Mouse (Mus musculus) G1E (cell line): ENCODE measurements around the gene Pcgf6. TPM values are rescaled to one million over a fixed set of nuclear protein-coding genes. Genes with fewer than 3 reads are reported as not detected.
"Not testable (repeated sequence)": the region's sequence is repeated elsewhere in the genome, so short reads cannot be mapped to it uniquely, and the experiment has no call there.

Experiments used
- ATAC-seq: 2 replicates; pipeline ENCODE4 v1.8.0; 2016; ENCODE audit warnings: mild to moderate bottlenecking; ENCODE audit not compliant: insufficient number of reproducible peaks, poor library complexity, low FRiP score, severe bottlenecking; ENCODE audit errors: extremely low read depth
- DNase-seq: peaks from one replicate; pipeline ENCODE4 v3.0.0; 2012; ENCODE audit warnings: low spot score
- H3K27me3 ChIP-seq: 2 replicates; pipeline ENCODE4 v1.6.1; 2012; ENCODE audit warnings: mild to moderate bottlenecking, low read length, inconsistent platforms; ENCODE audit not compliant: insufficient read depth
- H3K36me3 ChIP-seq: replicated peaks from 2 replicates; pipeline ENCODE3; 2012; ENCODE audit warnings: mild to moderate bottlenecking, inconsistent platforms
- H3K4me1 ChIP-seq: 2 replicates; pipeline ENCODE4 v1.6.1; 2012; ENCODE audit warnings: low read depth, low read length, inconsistent platforms, mixed read lengths; ENCODE audit not compliant: insufficient read depth
- H3K4me3 ChIP-seq: 2 replicates; pipeline ENCODE4 v1.5.1; 2012; ENCODE audit warnings: low read depth, mild to moderate bottlenecking, inconsistent platforms, low read length, moderate library complexity, mixed read lengths
- H3K9me3 ChIP-seq: replicated peaks from 2 replicates; pipeline ENCODE4 v1.6.1; 2012; ENCODE audit warnings: inconsistent platforms
- CTCF ChIP-seq: IDR thresholded peaks from 2 replicates; pipeline ENCODE4 v1.5.1; 2012; ENCODE audit warnings: low read depth, low read length, inconsistent platforms, mixed read lengths
- GATA1 ChIP-seq: IDR thresholded peaks from 2 replicates; pipeline ENCODE4 v1.6.1; 2012; ENCODE audit warnings: borderline replicate concordance, low read length, inconsistent platforms, mixed read lengths
- GATA2 ChIP-seq: IDR thresholded peaks from 2 replicates; pipeline ENCODE4 v1.6.1; 2012; ENCODE audit warnings: low read depth, low read length, inconsistent platforms, borderline replicate concordance
- POLR2AphosphoS5 ChIP-seq: IDR thresholded peaks from 2 replicates; pipeline ENCODE4 v1.6.1; 2012; ENCODE audit warnings: low read depth, low read length, inconsistent platforms; ENCODE audit not compliant: insufficient replicate concordance
- TAL1 ChIP-seq: conservative IDR thresholded peaks from 2 replicates; pipeline ENCODE4 v1.6.1; 2012; ENCODE audit warnings: low read depth, low read length, inconsistent platforms, mixed read lengths
- polyA plus RNA-seq: library from polyadenylated mRNA; stranded (reverse); fragments of >175 nt; gene quantifications from 2 replicates; pipeline ENCODE4 v1.2.3, GENCODE M21; 2012
- total RNA-seq, 2 experiments: library from RNA; stranded (forward) in 1 of 2; stranded (reverse) in 1 of 2; fragments of 200-1000 nt in 1 of 2; fragments of >200 nt in 1 of 2; fragmentation: Nextera tagmentation in 1 of 2; gene quantifications; 2 replicates each; pipeline ENCODE4 v1.2.3; 2014 to 2017

Pcgf6 gene
- total and polyA plus RNA-seq, 3 experiments: 14.7 to 22.7 (median 16.9) TPM

DNA sequence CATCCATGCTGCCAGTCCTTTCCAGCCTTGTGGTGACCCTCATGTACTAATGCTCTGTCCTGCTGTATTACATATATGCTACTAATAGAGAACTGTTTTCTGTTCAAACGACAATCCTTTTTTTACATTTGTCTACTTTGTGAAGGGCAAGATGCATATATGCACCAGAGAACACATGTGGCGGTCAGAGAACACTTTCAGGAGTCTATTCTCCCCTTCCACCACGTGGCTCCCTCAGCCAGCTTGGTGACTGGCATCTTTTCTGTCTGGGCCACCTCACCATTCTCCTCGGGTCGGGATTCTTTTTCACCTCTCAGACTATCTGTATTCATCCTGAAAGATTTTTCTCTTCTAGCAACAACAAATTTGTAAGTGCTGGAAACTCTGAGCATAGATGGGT lies 44.8 kb downstream of the Pcgf6 start:
- DNase-seq: no peak
- TF ChIP-seq POLR2AphosphoS5 (no peak), CTCF (no peak), TAL1 (no peak), GATA2 (no peak), GATA1 (no peak)
- peaks cover 4% of the 10 kb centered on the region for H3K9me3 ChIP-seq
- H3K4me1 ChIP-seq: peaks cover 11% of the 10 kb centered on the region
- peaks cover 10% of the 10 kb centered on the region for H3K27me3 ChIP-seq
- no peaks in the 10 kb centered on the region for H3K36me3 ChIP-seq
- no peak for ATAC-seq
- no peak overlapping the region for H3K4me3 ChIP-seq

DNA sequence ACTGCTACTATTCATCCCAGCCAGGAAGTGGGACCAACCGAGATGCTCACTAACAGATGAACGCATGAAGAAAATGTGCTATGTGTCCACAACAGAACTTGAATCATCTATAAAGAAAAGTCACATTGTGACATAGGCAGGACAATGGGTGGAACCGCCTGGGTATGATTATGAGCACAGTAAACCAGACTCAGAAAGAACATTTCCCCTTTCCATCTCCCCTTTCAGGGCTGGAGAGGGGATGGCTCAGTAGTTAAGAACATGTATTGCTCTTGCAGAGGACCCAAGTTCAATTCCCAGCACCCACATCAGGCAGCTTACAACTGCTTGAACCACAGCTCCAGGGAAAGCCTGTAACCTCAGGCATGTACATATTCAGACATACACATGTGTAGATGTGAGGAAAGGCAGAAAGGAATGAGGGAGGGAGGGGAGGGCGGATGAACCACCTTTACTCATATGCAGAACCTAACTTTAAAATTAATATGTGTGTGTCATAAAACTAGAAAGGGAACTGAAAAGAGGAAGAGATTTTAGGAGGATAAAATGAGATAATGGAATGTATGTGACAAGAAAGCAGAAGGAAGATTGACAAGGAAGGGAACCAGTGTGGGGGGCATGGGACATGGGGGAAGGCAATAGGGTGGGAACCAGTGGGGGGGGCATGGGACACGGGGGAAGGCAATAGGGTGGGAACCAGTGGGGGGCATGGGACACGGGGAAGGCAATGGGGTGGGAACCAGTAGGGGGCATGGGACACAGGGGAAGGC lies 46.8 kb downstream of the Pcgf6 start:
- peaks cover 4% of the 10 kb centered on the region for H3K9me3 ChIP-seq
- TF ChIP-seq TAL1 (no peak), GATA1 (no peak), POLR2AphosphoS5 (no peak), GATA2 (no peak), CTCF (no peak)
- H3K36me3 ChIP-seq: no peaks in the 10 kb centered on the region
- H3K27me3 ChIP-seq: peaks cover 10% of the 10 kb centered on the region
- no peak for DNase-seq
- no peak overlapping the region for H3K4me3 ChIP-seq
- peaks cover 21% of the 10 kb centered on the region for H3K4me1 ChIP-seq
- ATAC-seq: no peak

DNA sequence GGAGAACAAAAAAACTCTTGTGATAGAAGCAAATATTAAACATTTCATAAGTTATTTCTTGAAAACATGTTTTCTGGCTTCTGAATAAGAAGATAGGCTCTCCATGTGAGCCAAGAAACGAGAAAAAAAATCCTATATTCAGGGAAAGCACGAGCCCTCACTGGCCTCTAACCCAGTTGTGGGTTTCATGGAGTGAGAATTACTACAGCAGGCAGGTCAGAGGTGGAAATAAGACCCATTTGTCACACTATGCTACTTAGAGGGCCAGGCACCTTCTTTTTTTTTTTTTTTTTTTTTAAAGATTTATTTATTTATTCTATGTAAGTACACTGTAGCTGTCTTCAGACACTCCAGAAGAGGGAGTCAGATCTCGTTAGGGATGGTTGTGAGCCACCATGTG lies 50.3 kb downstream of the Pcgf6 start:
- not testable (repeated sequence) for ATAC-seq, H3K36me3 ChIP-seq, H3K27me3 ChIP-seq, H3K4me3 ChIP-seq, DNase-seq, H3K9me3 ChIP-seq
- H3K4me1 ChIP-seq: peaks cover 30% of the 10 kb centered on the region

DNA sequence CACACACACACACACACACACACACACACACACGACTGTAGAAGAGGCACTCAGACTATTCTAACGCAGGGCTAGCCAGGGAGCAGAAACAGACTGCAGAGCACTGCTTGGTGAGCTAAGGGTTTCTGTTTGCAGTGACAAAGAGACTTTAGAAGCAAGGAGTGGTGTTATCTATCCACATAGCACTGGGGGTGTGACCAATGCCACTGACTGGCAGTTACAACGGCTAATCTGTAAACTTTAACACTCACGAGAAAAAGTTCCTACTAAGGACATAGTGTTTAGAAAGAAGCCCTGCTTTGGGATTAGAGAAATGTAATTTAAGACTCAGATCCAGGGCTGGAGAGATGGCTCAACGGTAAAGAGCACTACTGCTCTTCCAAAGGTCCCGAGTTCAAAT lies 51.0 kb downstream of the Pcgf6 start:
- Histone ChIP-seq H3K9me3 (no peaks in the 10 kb centered on the region), H3K36me3 (no peaks in the 10 kb centered on the region), H3K4me3 (no peak overlapping the region; the same call in 1 of the 2 replicates), H3K4me1 (peaks cover 27% of the 10 kb centered on the region), H3K27me3 (peaks cover 7% of the 10 kb centered on the region; the same call in 1 of the 2 replicates)
- TF ChIP-seq GATA2 (no peak), POLR2AphosphoS5 (no peak), CTCF (no peak), TAL1 (no peak), GATA1 (no peak)
- ATAC-seq (peak; percentile 22; the same call in 1 of the 2 replicates), DNase-seq (no peak)

DNA sequence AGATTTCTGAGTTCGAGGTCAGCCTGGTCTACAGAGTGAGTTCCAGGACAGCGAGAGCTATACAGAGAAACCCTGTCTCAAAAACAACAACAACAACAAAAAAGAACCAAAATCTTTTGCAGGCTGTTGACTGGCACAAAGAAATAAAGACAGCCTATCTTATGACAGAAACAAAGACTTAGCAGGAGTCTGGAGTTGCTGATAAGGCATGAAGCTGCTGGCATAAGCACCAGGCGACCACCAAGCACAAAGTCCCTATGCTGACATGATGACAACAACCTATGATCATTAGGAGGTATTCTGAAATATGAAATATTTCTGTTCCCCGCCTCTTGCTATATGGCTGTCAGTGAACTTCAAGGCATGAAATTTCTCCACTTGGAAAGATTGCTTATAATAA lies 51.8 kb downstream of the Pcgf6 start:
- DNase-seq: no peak
- H3K4me3 ChIP-seq: no peak overlapping the region
- H3K4me1 ChIP-seq: peaks cover 28% of the 10 kb centered on the region
- peaks cover 9% of the 10 kb centered on the region; the same call in 1 of the 2 replicates for H3K27me3 ChIP-seq
- no peak for TF ChIP-seq POLR2AphosphoS5
- TF ChIP-seq TAL1: peak; percentile 28
- H3K9me3 ChIP-seq: no peaks in the 10 kb centered on the region
- ATAC-seq: no peak
- H3K36me3 ChIP-seq: no peaks in the 10 kb centered on the region

DNA sequence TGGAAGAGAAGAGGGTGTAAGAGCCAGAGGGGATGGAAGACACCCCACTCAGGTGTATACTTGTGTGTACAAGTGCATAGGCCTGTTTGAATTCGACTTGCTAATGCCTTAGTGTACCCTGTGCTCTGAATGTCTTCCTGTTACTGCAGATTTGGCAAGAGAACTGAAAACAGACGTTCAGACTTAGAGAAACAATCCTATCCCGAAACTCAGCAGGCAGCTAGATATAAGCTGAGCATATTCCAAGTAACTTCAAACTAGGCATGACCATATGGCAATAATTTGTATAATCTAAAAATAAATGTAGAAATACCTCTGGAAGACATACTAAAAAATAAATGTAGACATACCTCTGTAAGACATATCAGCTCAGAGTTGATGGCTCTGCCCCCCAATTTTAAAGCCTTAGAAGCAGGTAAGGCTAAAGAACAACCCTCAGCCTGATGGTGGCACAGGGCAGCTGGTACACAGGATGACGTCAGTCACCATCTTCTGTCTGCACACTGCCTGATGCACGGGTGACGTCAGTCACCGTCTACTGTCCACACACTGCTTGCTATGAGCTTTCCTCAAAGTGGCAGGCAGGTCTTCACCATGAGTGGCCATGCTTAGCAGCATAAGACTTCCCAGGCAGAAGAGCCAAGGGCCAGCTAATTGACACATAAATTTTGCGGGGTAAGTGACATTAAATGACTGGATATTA lies 52.4 kb downstream of the Pcgf6 start:
- TF ChIP-seq POLR2AphosphoS5 (no peak), GATA1 (no peak), GATA2 (no peak), CTCF (no peak), TAL1 (no peak)
- Histone ChIP-seq H3K4me3 (no peak overlapping the region), H3K27me3 (peaks cover 9% of the 10 kb centered on the region; the same call in 1 of the 2 replicates), H3K9me3 (no peaks in the 10 kb centered on the region), H3K4me1 (peaks cover 23% of the 10 kb centered on the region), H3K36me3 (no peaks in the 10 kb centered on the region)
- DNase-seq (no peak), ATAC-seq (no peak)

DNA sequence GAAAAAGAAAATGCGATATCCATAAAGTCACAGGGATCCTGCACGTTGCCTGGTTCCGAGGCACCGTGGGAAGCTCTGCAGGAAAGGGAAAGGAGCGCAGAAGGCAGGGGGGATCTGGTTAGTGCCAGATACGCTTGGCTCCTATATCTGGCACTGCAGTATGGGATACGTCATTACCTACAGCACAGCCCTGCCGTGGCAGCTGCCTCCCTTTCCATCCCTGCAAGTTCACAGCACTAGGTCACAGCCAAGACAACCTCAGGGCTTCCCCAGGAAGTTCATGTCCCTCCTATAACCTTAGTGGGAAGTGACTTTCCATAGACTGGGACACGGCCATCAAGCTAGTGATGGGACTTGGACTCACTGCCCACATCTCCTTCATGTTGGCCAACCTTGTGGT lies 54.6 kb downstream of the Pcgf6 start:
- TF ChIP-seq CTCF: no peak
- no peak for TF ChIP-seq GATA1
- TF ChIP-seq TAL1: no peak
- no peak for TF ChIP-seq POLR2AphosphoS5
- no peak for TF ChIP-seq GATA2
- Histone ChIP-seq H3K27me3 (peaks cover 9% of the 10 kb centered on the region; the same call in 1 of the 2 replicates), H3K9me3 (no peaks in the 10 kb centered on the region), H3K36me3 (no peaks in the 10 kb centered on the region), H3K4me1 (peaks cover 25% of the 10 kb centered on the region), H3K4me3 (no peak overlapping the region)
- DNase-seq (no peak), ATAC-seq (no peak)

DNA sequence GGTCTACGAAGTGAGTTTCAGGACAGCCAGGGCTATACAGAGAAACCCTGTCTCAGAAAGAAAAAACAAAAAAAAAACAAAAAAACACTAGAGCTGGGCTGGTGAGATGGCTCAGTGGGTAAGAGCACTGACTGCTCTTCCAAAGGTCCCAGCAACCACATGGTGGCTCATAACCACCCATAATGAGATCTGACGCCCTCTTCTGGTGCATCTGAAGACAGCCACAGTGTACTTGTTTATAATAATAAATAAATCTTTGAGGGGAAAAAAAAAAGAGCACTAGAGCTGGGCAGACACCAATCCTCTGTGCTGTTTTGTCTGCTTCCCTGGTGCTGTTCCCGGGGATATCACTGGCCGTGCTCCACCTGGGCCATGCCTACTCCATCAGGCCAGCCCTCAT lies 58.4 kb downstream of the Pcgf6 start:
- H3K4me3 ChIP-seq, DNase-seq, H3K36me3 ChIP-seq, H3K9me3 ChIP-seq, H3K27me3 ChIP-seq, ATAC-seq: not testable (repeated sequence)
- H3K4me1 ChIP-seq: peaks cover 45% of the 10 kb centered on the region
